Mouse (Mus musculus) midbrain, embryonic 12.5 days (tissue): Measurements from ENCODE around the gene Zfp354b. TPM values are rescaled to one million over a fixed set of nuclear protein-coding genes. Genes with fewer than 3 reads are reported as not detected.

Experiments
- ATAC-seq: fragments of 200-750 bp; cut with Nextera tagmentation; 2 replicates; pipeline ENCODE4 v1.8.0; 2017; ENCODE audit warnings: low read depth, moderate TSS enrichment, moderate library complexity; ENCODE audit not compliant: low FRiP score
- H3K27ac ChIP-seq: fragments of 300-500 bp; sonication (generic); replicated peaks from 2 replicates; pipeline ENCODE4 v1.5.1; 2016; ENCODE audit warnings: mild to moderate bottlenecking
- H3K27me3 ChIP-seq: fragments of 300-500 bp; sonication (generic); 2 replicates; pipeline ENCODE4 v1.6.1; 2016; ENCODE audit warnings: mild to moderate bottlenecking
- H3K36me3 ChIP-seq: fragments of 300-500 bp; sonication (generic); 2 replicates; pipeline ENCODE4 v1.6.1; 2016
- H3K4me1 ChIP-seq: fragments of 300-500 bp; sonication (generic); 2 replicates; pipeline ENCODE4 v1.6.1; 2016
- H3K4me2 ChIP-seq: fragments of 300-500 bp; sonication (generic); replicated peaks from 2 replicates; pipeline ENCODE4 v1.6.1; 2016; ENCODE audit warnings: mild to moderate bottlenecking, moderate library complexity
- H3K4me3 ChIP-seq: fragments of 300-500 bp; sonication (generic); 2 replicates; pipeline ENCODE4 v1.5.1; 2016; ENCODE audit warnings: mild to moderate bottlenecking
- H3K9ac ChIP-seq: fragments of 300-500 bp; sonication (generic); replicated peaks from 2 replicates; pipeline ENCODE4 v1.6.1; 2016; ENCODE audit warnings: mild to moderate bottlenecking, moderate library complexity
- H3K9me3 ChIP-seq: fragments of 300-500 bp; sonication (generic); 2 replicates; pipeline ENCODE4 v1.6.1; 2016; ENCODE audit warnings: mild to moderate bottlenecking
- WGBS: fragments of 180-500 bp; shearing (Covaris S2); methylation state at CpG from one replicate; pipeline ENCODE4 v1.1.7; 2016; 5-methylcytosine and 5-hydroxymethylcytosine counted together
- polyA plus RNA-seq: library from polyadenylated mRNA; unstranded; fragments of >200 nt; fragmentation: Nextera tagmentation; extraction: Ambion mirVana; gene quantifications from 2 replicates; pipeline ENCODE4 v1.2.1, GENCODE M21; 2016

The Zfp354b gene
- polyA plus RNA-seq, 1 experiment from 2014 or later = 2.4 TPM

DNA sequence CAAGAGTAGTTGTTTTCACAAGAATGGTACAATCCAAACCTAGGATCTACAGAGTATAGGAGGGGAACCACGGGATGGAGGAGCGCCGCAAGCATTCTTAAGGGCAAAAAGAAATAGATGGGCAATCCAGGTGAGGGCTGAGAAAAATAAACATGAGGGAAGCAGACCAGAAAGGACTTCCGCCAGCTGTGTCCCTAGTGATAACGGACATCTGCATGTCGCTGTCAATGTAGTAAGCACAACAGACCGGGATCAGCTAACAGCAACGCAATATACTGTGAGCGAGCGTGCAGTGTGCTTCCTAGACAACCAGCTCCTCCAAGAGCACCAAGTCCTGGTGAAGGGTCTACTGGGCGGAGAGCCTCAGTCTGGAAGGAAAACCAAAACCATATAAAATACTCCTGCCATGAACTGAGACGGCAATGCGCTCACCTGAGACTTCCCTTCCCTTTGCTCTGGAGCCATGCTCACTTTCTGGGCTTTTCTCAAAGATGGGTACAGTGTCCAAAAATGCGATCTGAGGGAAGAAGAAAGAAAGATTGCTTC, 891 bp downstream of the Zfp354b start:
- Histone ChIP-seq H3K4me3 (peak overlapping the region; percentile 58), H3K9ac (peak overlapping the region; percentile 70), H3K27ac (peak overlapping the region; percentile 52; the same call in 1 of the 2 replicates), H3K4me1 (peaks cover 13% of the 10 kb centered on the region; the same call in 1 of the 2 replicates), H3K36me3 (no peaks in the 10 kb centered on the region), H3K27me3 (peaks cover 4% of the 10 kb centered on the region; the same call in 1 of the 2 replicates), H3K9me3 (no peaks in the 10 kb centered on the region), H3K4me2 (peak overlapping the region; percentile 88)
- ATAC-seq = no peak
- WGBS = 36% methylated on average over 14 of the region's 14 CpGs

DNA sequence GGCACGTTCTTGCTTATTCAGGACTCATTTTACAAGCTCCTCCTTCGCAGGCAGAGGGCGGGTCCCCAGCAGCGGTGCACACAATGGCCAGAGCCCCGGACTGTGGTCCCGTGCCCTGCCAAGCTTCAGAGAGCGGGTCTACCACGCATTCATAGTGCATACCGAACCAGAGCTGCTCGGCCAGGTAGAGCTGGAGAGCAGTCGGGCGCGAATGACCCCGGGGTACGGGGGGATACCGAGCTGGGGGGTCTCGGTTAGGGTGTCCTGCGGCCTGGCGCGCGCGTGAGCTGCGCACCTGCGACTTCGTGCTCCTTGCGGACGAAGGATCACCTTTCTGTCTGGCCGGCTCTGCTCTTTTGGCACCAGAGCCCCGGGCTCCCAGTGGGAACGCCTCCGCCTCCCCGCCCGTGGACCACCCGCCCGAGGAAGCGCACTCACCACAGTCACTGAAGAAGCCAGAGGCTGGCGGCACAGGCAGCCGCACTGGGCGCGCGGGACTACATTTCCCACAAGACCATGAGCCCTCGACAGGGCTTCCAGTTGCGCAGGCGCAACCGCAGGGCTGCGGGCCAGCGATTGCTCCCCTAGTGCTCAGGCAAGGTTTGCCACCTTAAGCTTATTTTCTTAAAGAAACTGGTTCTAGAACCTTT, 15.6 kb downstream of the Zfp354b start, which contains the start of gene Zfp2:
TSS of gene Zfp2 (minus strand) at position 495 of the 650 bp plus-strand sequence.
- Histone ChIP-seq H3K4me3 (peak within 1 kb of the TSS; percentile 83), H3K36me3 (peaks cover 33% of the 10 kb centered on the region), H3K4me1 (peaks cover 3% of the 10 kb centered on the region; the same call in 1 of the 2 replicates), H3K9ac (peak within 1 kb of the TSS; percentile 92), H3K9me3 (peaks cover 23% of the 10 kb centered on the region), H3K27ac (peak within 1 kb of the TSS; percentile 81), H3K4me2 (peak within 1 kb of the TSS; percentile 48), H3K27me3 (no peaks in the 10 kb centered on the region)
- ATAC-seq = peak; percentile 98
- WGBS = under 1% methylated on average over 47 of the region's 47 CpGs

DNA sequence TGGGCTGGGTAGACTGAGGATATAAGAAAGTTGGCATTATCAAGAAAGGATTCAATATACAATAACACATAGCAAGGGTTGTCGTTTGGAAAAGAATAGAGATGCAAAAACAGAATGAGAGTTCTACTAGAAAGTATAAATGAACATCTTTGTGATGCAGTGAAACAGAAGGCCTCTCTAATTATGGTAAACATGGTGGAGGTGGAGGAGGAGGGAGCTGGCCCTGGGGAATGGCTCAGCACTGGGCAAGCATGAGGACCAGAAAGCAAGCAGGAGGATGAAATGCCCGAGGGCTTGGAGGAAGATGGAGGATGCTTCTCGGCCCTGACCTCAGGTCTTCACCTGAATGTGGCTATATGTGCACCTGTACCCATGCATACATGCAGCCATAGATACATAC, 17.0 kb downstream of the Zfp354b start:
- no peak overlapping the region for H3K4me2 ChIP-seq
- ATAC-seq = no peak
- no peak overlapping the region for H3K4me3 ChIP-seq
- peaks cover 3% of the 10 kb centered on the region; the same call in 1 of the 2 replicates for H3K4me1 ChIP-seq
- no peak overlapping the region for H3K9ac ChIP-seq
- H3K9me3 ChIP-seq = peaks cover 23% of the 10 kb centered on the region
- 91% methylated on average over 3 of the region's 3 CpGs for WGBS
- H3K27me3 ChIP-seq = no peaks in the 10 kb centered on the region
- peaks cover 46% of the 10 kb centered on the region for H3K36me3 ChIP-seq
- H3K27ac ChIP-seq = no peak overlapping the region

DNA sequence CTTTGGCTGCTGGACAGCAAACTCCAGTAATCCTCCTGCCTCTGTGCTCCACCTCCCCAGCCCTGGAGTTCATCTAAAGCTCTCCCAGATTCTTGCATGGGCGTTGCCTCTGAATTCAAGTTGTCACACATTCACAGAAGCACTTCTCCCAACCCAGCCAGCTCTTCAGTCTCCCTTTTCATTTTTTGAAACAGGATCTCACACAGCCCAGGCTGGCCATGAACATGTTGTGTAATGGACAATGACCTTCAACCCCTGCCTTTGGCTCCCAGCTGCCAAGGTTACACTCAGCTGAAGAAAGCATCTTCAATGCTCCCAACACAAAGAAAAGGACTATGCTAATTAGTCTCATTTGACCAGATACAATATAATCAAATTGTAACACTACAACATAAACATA, 18.1 kb downstream of the Zfp354b start:
- 93% methylated on average over 1 of the region's 1 CpGs for WGBS
- Histone ChIP-seq H3K27ac (no peak overlapping the region), H3K9me3 (peaks cover 28% of the 10 kb centered on the region), H3K4me2 (no peak overlapping the region), H3K9ac (no peak overlapping the region), H3K27me3 (no peaks in the 10 kb centered on the region), H3K4me1 (peaks cover 3% of the 10 kb centered on the region; the same call in 1 of the 2 replicates), H3K4me3 (no peak overlapping the region), H3K36me3 (peaks cover 58% of the 10 kb centered on the region)
- ATAC-seq = no peak

DNA sequence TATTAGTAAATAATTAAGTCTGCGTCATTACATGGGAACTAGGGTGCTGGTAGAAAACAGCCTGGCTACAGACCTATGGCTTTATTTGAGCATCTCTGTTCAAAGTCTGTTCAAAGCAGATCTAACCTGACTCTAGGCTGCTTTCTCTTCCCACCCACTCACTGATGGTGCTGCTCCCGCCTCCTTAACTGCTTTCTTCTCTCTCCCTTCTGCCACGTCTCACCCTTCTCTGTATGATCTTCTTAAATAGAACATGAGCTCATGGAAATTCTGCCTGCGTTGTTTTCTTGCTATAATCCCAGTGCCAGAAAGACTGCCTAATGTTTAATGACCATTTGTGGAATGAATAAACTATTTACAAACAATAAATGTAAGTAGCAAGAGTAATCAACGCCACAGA, 23.3 kb downstream of the Zfp354b start:
- Histone ChIP-seq H3K4me2 (no peak overlapping the region), H3K4me1 (no peaks in the 10 kb centered on the region), H3K9ac (no peak overlapping the region), H3K9me3 (peaks cover 60% of the 10 kb centered on the region), H3K36me3 (peaks cover 99% of the 10 kb centered on the region), H3K27ac (no peak overlapping the region), H3K27me3 (no peaks in the 10 kb centered on the region), H3K4me3 (no peak overlapping the region)
- 85% methylated on average over 5 of the region's 5 CpGs for WGBS
- no peak for ATAC-seq

DNA sequence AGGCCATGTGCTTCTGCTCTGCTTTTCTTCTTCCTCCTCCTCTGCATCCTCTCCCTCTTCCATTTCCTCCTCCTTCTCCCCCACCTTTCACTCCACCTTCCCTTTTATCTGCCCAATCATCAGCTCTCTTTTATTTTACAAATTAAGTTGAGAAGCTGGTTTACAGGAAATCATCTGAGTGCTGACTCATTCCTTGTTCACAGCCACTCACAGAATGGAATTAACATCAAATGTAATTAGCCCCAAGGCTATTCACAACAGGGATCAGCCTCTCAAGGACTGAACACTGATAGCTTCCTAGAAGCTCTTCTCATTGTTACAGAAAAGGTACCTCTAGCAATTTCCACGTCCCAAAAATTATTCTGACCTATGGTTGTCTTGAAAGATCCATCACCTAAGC, 34.1 kb downstream of the Zfp354b start:
- no peak overlapping the region for H3K4me3 ChIP-seq
- H3K27ac ChIP-seq = no peak overlapping the region
- peaks cover 47% of the 10 kb centered on the region for H3K36me3 ChIP-seq
- no peak overlapping the region for H3K9ac ChIP-seq
- H3K27me3 ChIP-seq = no peaks in the 10 kb centered on the region
- peaks cover 73% of the 10 kb centered on the region for H3K9me3 ChIP-seq
- ATAC-seq = no peak
- 85% methylated on average over 1 of the region's 1 CpGs for WGBS
- no peaks in the 10 kb centered on the region for H3K4me1 ChIP-seq
- H3K4me2 ChIP-seq = no peak overlapping the region

DNA sequence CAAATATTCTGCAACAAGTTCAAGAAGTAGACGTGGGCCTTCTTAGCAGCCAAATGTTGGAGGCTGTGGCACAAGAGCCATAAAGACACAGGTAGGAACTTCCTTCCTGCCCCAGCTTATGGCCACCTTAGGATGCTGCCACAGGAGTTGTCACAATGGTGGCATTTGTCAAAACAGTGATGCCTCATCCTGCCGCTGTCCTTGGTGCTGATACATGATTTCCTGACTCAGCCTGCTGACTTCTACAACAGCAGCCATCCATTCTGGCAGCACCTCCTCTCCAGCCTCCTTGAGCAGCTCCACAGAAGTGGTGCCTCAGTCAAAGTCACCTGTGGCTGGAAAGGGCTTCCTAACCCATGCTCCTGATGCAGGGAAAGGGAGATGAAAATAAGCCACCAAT, 39.0 kb downstream of the Zfp354b start:
- peaks cover 29% of the 10 kb centered on the region for H3K9me3 ChIP-seq
- H3K9ac ChIP-seq = no peak overlapping the region
- H3K4me2 ChIP-seq = no peak overlapping the region
- no peak overlapping the region for H3K4me3 ChIP-seq
- WGBS = 58% methylated on average over 2 of the region's 2 CpGs
- ATAC-seq = no peak
- H3K36me3 ChIP-seq = peaks cover 7% of the 10 kb centered on the region; the same call in 1 of the 2 replicates
- no peak overlapping the region for H3K27ac ChIP-seq
- H3K27me3 ChIP-seq = no peaks in the 10 kb centered on the region
- H3K4me1 ChIP-seq = peaks cover 3% of the 10 kb centered on the region

DNA sequence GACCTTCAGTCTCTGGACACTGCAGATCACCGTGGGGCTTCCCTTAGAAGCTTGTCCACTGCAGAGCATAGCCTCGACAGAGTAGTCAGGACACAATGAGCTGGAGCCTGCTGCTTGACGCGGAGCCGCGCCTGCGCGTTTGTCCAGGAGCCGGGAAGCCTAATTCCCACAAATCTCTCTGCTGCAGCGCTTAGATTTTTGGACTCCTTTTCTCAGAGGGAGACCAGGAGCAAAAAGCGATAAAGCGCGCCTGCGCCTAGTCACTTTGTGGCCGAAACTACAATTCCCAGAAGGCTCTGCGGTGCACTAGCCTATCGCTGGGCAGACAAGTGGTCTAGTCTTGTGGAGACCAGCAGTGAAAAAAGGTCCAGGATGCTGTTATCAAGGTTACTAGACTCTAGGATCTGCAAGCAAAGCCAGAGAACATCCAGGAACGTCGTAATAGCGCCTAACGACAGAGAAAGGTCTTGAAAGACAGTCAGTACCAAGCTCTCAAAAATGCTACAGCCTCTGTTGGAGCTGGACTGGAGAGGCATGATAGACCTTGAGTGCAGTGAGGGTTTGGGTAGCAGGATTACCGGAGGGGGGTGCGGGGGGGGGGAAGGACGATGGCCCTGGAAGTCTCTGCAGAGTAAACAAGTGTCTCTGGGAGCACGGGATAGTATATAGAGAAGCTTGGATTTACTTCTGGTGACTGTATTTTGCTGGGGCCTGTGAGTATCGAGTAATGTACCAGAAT, 43.9 kb downstream of the Zfp354b start, which contains the start of gene Zfp454:
TSS of gene Zfp454 (minus strand) at position 262 of the 739 bp plus-strand sequence.
- H3K9ac ChIP-seq = peak within 1 kb of the TSS; percentile 65
- no peaks in the 10 kb centered on the region for H3K27me3 ChIP-seq
- H3K4me2 ChIP-seq = peak within 1 kb of the TSS; percentile 75
- peaks cover 4% of the 10 kb centered on the region; the same call in 1 of the 2 replicates for H3K9me3 ChIP-seq
- peak within 1 kb of the TSS; percentile 78 for H3K27ac ChIP-seq
- ATAC-seq = peak; percentile 95
- H3K4me1 ChIP-seq = peaks cover 15% of the 10 kb centered on the region
- WGBS = 6% methylated on average over 26 of the region's 26 CpGs
- H3K4me3 ChIP-seq = peak within 1 kb of the TSS; percentile 47
- H3K36me3 ChIP-seq = peaks cover 27% of the 10 kb centered on the region

DNA sequence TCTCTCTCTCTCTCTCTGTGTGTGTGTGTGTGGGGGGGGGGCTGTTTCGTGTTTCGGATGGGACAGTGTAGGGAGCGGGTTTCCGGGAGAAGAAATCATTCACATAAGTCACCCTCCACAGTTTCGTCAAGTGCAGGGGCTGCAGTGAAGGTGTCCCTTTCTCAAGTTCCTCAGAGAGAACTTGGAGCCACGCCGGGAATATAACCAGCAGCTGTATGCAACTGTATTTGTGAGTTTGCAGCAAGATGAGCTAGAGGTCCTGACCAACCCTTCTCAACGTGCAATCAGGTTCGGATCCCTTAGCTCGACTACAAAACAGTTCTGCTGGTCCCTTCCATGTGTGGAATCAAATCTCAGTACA, 44.5 kb downstream of the Zfp354b start:
- Histone ChIP-seq H3K4me1 (peaks cover 15% of the 10 kb centered on the region), H3K27me3 (no peaks in the 10 kb centered on the region), H3K4me3 (peak overlapping the region; percentile 47), H3K27ac (peak overlapping the region; percentile 78), H3K9me3 (no peaks in the 10 kb centered on the region; the same call in 1 of the 2 replicates), H3K36me3 (peaks cover 33% of the 10 kb centered on the region), H3K4me2 (peak overlapping the region; percentile 75), H3K9ac (peak overlapping the region; percentile 65)
- peak; percentile 48 for ATAC-seq
- WGBS = 24% methylated on average over 10 of the region's 10 CpGs

DNA sequence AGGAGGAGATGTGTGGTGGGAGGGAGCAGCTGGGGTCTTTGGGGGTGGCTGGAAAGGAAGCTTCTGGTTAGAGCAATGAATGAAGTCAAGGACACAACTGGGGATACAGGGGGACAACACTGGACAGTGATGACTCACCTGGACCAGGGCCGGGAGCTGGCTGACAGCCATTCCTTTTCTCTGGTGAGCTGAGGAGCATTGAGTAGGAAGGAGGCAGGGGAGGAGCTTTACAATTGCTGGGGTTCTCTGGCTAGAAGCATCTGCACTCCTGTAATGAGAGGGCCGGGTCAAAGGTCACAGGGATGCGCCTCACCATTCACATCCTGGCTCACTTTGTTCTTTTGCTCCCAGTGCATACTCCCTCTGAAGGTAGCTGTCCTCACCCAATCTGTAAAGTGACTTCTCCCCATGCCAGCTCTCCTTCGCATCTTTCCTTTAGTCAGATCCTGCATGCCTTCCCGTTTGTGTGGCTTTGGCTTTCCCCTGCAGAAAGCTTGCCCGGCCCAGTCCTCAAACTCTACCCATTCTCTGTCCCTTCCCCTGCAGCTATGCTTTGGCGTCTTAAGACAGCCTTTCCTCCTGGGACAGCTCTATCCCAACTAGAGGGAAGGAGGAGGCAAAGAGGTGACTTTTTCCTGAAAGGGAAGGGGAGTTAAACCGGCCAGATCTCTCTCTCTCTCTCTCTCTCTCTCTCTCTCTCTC, 45.1 kb downstream of the Zfp354b start:
- Histone ChIP-seq H3K36me3 (peaks cover 38% of the 10 kb centered on the region), H3K9ac (peak overlapping the region; percentile 65), H3K27ac (no peak overlapping the region), H3K4me3 (peak overlapping the region; percentile 47), H3K4me1 (peaks cover 15% of the 10 kb centered on the region), H3K27me3 (no peaks in the 10 kb centered on the region), H3K9me3 (no peaks in the 10 kb centered on the region; the same call in 1 of the 2 replicates), H3K4me2 (peak overlapping the region; percentile 75)
- WGBS = 51% methylated on average over 8 of the region's 8 CpGs
- peak; percentile 5; the same call in 1 of the 2 replicates for ATAC-seq

DNA sequence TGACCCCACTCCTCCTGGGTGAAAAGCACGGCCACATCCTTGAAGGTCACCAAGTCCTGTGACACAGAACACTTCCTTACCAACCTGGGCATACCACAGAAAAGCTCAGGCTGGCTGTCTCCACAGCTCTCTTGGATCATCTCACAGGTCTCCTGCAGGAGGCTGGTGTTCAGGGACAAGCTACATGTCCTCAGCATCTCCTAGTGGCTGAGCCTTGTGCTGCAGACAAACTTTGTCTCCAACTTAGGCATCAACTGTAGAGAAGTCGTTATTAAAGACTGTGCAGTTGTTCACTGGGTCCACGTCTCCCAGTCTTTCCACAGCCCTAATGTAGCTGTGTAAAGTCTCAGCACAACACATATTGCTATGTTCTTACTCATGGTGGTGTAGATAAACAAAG, 47.7 kb downstream of the Zfp354b start:
- no peaks in the 10 kb centered on the region; the same call in 1 of the 2 replicates for H3K9me3 ChIP-seq
- WGBS = 95% methylated on average over 3 of the region's 3 CpGs
- no peak overlapping the region for H3K27ac ChIP-seq
- H3K9ac ChIP-seq = no peak overlapping the region
- H3K27me3 ChIP-seq = no peaks in the 10 kb centered on the region
- ATAC-seq = no peak
- no peak overlapping the region for H3K4me3 ChIP-seq
- peaks cover 63% of the 10 kb centered on the region for H3K36me3 ChIP-seq
- no peak overlapping the region for H3K4me2 ChIP-seq
- peaks cover 15% of the 10 kb centered on the region for H3K4me1 ChIP-seq
